Mouse (Mus musculus): ENCODE measurements around the gene Mrps34. TPM values are rescaled to one million over a fixed set of nuclear protein-coding genes. Genes with fewer than 3 reads are reported as not detected.
"Not testable (repeated sequence)": the region's sequence is repeated elsewhere in the genome, so short reads cannot be mapped to it uniquely, and the experiment has no call there.

The Mrps34 gene
- total RNA-seq, 1 experiment from 2014 or later: 23.1 TPM

DNA sequence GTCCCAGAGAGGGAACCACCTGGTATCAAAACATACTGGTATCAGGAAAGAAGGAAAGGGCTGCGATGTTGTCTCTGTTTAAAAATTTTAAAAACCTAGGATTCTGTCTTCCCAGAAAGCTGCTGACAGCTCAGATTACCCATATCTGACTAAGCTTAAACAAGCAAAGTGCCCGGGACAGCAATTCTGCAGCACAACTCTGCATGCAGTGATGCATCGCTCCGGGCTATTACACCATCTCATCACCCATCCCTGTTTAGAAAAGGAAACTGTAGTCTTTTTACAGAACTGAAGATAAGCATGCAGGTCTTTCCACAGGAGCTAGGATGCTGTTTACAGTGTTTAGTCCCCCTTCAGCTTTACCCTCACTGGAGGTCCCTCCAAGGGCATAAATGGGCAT lies 40.0 kb downstream of the Mrps34 start:
- no peak for ATAC-seq (replicated peaks in 1 of 2; ENCODE audit: insufficient read depth in 1 of 2, low FRiP score in 2 of 2, low TSS enrichment in 1 of 2, low read depth in 1 of 2, poor library complexity in 2 of 2, severe bottlenecking in 2 of 2)

DNA sequence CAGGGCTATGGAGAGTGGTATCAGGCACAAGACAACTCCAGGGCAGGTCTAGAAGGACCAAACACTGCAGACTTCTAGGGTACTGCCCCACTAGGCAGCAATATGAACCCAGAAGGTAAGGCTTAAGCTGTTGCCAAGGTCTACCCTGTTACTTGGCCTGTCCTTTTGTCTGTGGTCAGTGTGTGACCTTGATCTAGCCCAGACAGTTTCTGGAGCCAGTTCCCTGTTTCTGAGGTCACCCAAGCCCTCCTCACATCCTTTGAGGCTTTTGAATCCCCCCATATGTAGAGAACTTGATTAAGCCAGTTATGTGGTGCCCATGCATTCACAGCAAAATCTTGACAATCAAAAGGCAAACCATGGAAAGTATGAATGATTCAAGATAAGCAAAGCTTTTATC lies 40.8 kb downstream of the Mrps34 start:
- ATAC-seq (replicated peaks in 1 of 2; ENCODE audit: insufficient read depth in 1 of 2, low FRiP score in 2 of 2, low TSS enrichment in 1 of 2, low read depth in 1 of 2, poor library complexity in 2 of 2, severe bottlenecking in 2 of 2): no peak

DNA sequence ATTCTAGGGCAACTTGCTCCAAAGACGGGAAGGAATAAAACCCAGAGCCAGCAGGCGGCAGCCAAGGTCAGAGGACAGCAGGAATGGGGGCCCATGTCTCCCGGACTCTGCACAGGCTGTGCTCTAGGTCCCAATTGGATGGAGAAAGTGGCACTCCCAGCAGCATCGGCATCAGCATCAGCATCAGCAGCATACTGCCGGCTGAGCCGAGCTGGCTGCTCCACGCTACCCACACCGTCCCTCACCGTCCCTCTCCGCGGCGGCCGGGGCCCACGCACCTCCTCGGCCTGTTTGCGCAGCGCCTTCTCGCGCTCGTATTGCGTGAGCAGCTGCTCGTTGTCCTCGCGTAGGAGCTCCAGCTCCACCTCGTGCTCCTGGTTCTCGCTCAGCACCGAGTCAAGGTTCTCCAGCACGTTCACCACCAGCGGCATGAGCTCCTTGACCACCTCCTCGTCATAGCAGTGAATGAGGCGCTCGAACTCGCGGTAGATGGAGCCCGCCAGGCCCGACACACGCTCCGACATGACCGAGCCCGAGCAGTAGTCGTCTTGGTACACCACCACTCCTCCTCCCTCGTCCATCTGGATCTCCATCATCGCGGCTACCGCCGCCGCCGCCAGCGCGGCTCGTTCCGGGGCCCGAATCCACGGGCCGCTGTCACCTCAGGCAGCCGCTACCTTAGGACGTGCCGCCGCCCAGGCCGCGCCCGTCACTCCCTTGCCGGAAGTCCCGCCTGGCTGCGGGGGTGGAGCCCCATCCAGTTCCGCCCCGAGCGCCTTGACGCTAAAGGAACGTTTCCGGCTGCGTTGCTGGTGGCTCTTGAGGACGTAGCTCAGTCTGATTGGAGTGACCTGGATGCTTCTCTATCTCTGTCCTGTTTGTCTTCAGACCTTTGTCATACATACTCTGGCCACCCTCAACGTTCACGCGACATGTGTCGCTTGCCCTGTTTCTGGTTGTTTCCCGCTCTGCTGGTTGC lies 41.6 kb downstream of the Mrps34 start, which contains the start of gene Mapk8ip3:
Gene Mapk8ip3 (minus strand): TSS at position 719 of the 979 bp plus-strand sequence.
- ATAC-seq (replicated peaks in 1 of 2; ENCODE audit: insufficient read depth in 1 of 2, low FRiP score in 2 of 2, low TSS enrichment in 1 of 2, low read depth in 1 of 2, poor library complexity in 2 of 2, severe bottlenecking in 2 of 2): peak; percentile 91 to 96

DNA sequence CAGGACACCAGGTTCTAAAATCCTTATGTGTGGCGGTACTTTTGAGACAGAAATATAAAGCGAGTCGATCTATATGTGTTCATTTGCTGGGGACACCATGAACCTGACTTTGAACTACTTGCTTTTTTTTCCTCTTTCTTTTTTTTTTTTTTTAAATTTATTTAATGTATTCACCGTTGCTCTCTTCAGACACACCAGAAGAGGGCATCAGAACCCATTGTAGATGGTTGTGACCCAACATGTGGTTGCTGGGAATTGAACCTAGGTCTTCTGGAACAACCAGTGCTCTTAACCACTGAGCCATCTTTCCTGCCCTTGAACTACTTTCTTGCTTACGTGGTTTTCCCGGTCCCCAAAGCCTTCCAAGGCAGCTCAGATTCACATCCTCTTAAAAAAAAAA lies 42.4 kb downstream of the Mrps34 start:
- no peak for ATAC-seq (replicated peaks in 1 of 2; ENCODE audit: insufficient read depth in 1 of 2, low FRiP score in 2 of 2, low TSS enrichment in 1 of 2, low read depth in 1 of 2, poor library complexity in 2 of 2, severe bottlenecking in 2 of 2)

DNA sequence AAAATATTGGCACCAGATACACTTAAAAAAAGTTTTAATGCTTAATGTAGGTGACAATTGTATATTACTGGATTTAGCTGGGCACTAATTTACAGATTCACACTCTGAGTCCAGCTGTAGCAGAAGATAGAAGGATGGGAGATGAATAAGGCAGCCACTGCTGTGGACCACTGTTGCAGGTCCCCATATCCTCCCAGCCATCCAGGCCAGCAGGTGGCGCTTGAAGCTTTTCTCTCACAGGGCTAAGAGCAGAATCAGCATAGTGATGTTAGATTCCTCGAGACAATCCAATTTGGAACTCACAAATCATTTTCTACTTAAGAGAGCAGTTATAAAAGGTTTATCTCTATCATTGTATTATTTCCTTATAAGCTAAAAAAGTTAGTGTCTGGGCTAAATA lies 47.5 kb downstream of the Mrps34 start:
- peak; percentile 65 to 68 for ATAC-seq (replicated peaks in 1 of 2; ENCODE audit: insufficient read depth in 1 of 2, low FRiP score in 2 of 2, low TSS enrichment in 1 of 2, low read depth in 1 of 2, poor library complexity in 2 of 2, severe bottlenecking in 2 of 2)

DNA sequence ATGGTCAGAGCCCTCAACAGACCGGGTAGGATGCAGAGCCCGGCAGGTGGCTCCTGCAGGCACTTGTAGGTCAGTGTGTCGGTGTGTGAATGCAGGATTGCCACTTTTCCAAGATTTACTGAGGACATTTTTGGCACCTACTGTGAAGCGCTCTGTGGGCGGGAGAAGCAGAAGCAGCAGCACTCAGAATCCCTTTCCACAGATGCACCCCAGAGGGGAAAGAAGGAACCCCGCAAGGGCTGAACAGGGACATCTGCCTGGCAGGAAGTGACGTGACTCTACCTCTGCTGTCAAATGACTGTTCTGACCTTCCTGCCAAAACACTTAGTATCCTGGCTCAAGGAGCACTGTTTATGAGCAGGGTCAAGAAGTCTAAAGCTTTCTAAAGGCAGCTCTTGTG lies 48.1 kb downstream of the Mrps34 start:
- ATAC-seq (replicated peaks in 1 of 2; ENCODE audit: insufficient read depth in 1 of 2, low FRiP score in 2 of 2, low TSS enrichment in 1 of 2, low read depth in 1 of 2, poor library complexity in 2 of 2, severe bottlenecking in 2 of 2): no peak

DNA sequence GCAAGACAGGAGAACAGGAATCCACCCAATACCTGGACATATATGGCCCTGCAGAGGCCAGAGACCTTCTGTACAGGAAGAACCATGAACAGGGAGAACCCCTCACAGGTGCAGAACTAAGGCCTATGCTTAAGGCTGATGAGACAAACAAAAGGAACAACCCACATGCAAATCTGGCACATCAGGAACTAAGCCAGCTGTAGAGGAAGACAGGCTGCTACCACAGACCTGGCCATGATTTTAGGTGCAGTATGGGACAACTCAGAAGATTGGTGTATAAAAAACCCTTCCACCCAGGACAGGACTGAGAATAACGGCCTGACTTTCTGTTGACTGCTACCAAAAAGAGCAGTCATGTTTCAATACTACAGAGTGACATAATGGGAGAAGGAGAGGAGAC lies 48.7 kb downstream of the Mrps34 start:
- ATAC-seq (replicated peaks in 1 of 2; ENCODE audit: insufficient read depth in 1 of 2, low FRiP score in 2 of 2, low TSS enrichment in 1 of 2, low read depth in 1 of 2, poor library complexity in 2 of 2, severe bottlenecking in 2 of 2): not testable (repeated sequence)

Other genes with a start within 250 kb of the Mrps34 start
- gene Slc9a3r2, start 244.8 kb upstream of the Mrps34 start, total RNA-seq (2017): 2.2 and 4.7 TPM in 2 replicates
- gene Npw, start 236.7 kb upstream of the Mrps34 start, total RNA-seq (2017): not detected in 2 replicates
- gene Zfp598, start 225.4 kb upstream of the Mrps34 start, total RNA-seq (2017): 19.7 and 22.8 TPM in 2 replicates
- 0.25 TPM in 1 of 2 replicates, not detected in the other for gene Syngr3, start 205.2 kb upstream of the Mrps34 start, total RNA-seq (2017)
- 29.3 and 45.5 TPM in 2 replicates for gene Gfer, start 199.0 kb upstream of the Mrps34 start, total RNA-seq (2017)
- 1.2 and 2.8 TPM in 2 replicates for gene Noxo1, start 198.9 kb upstream of the Mrps34 start, total RNA-seq (2017)
- gene Tbl3, start 187.5 kb upstream of the Mrps34 start, total RNA-seq (2017): 24.0 and 29.7 TPM in 2 replicates
- not detected in 2 replicates for gene Rnf151, start 177.1 kb upstream of the Mrps34 start, total RNA-seq (2017)
- gene Rps2, start 177.0 kb upstream of the Mrps34 start, total RNA-seq (2017): 1,140 and 1,689 TPM in 2 replicates
- 164 and 207 TPM in 2 replicates for gene Ndufb10, start 170.6 kb upstream of the Mrps34 start, total RNA-seq (2017)
- not detected in 2 replicates for gene Rpl3l, start 167.3 kb upstream of the Mrps34 start, total RNA-seq (2017)
- gene Msrb1, start 158.5 kb upstream of the Mrps34 start, total RNA-seq (2017): 33.6 and 69.4 TPM in 2 replicates
- gene Hs3st6, start 142.1 kb upstream of the Mrps34 start, total RNA-seq (2017): not detected in 2 replicates
- gene Meiob, start 90.8 kb upstream of the Mrps34 start, total RNA-seq (2017): 0.44 TPM in 1 of 2 replicates, not detected in the other
- gene Hagh, start 55.0 kb upstream of the Mrps34 start, total RNA-seq (2017): 24.5 and 24.6 TPM in 2 replicates
- 15.0 and 19.6 TPM in 2 replicates for gene Fahd1, start 44.8 kb upstream of the Mrps34 start, total RNA-seq (2017)
- not detected in 2 replicates for gene Igfals, start 29.1 kb upstream of the Mrps34 start, total RNA-seq (2017)
- 27.9 and 33.1 TPM in 2 replicates for gene Nubp2, start 8.8 kb upstream of the Mrps34 start, total RNA-seq (2017)
- gene Spsb3, start 8.5 kb upstream of the Mrps34 start, total RNA-seq (2017): 6.0 and 12.9 TPM in 2 replicates
- gene Eme2, start within 50 bp of the Mrps34 start, total RNA-seq (2017): 13.7 and 27.3 TPM in 2 replicates
- gene Nme3, start 1.4 kb downstream of the Mrps34 start, total RNA-seq (2017): 22.5 and 44.1 TPM in 2 replicates
- 32.8 and 48.7 TPM in 2 replicates for gene Mapk8ip3, start 41.9 kb downstream of the Mrps34 start, total RNA-seq (2017)
- 71.0 and 108 TPM in 2 replicates for gene Jpt2, start 65.6 kb downstream of the Mrps34 start, total RNA-seq (2017)
- 13.3 and 15.4 TPM in 2 replicates for gene Cramp1l, start 120.7 kb downstream of the Mrps34 start, total RNA-seq (2017)
- gene Ift140, start 121.0 kb downstream of the Mrps34 start, total RNA-seq (2017): 35.1 and 41.3 TPM in 2 replicates
- not detected in 2 replicates for gene Tmem204, start 188.5 kb downstream of the Mrps34 start, total RNA-seq (2017)
- 22.5 and 28.7 TPM in 2 replicates for gene Telo2, start 220.9 kb downstream of the Mrps34 start, total RNA-seq (2017)
- 0.40 TPM in 1 of 2 replicates, not detected in the other for gene Ptx4, start 225.6 kb downstream of the Mrps34 start, total RNA-seq (2017)
- 7.0 and 7.7 TPM in 2 replicates for gene Clcn7, start 238.3 kb downstream of the Mrps34 start, total RNA-seq (2017)